Comparison of ENCODE assay signal across 21 mouse cellular contexts in genomic region chr15:25652368-25652767, GRCm38 (mm10). TPM values are rescaled to one million over a fixed set of nuclear protein-coding genes. Genes with fewer than 3 reads are reported as not detected.
DNase-seq lines count a peak whose midpoint lies in the region; ATAC-seq lines count a peak whose summit lies in the region.
"Had no signal": no experiment of that assay in that cellular context is flagged by ENCODE, and none has a peak within 500 bp of the region (broad histone marks: within the 10 kb centered on the region; RNA-seq: fewer than 3 reads in every experiment).

No protein-coding gene starts in this region.

- no peak for DNase-seq in liver, embryonic 13.5 days
- no peak for DNase-seq in liver
- DNase-seq in embryonic facial prominence, embryonic 14.5 days (ENCODE audit: low spot score), result no peak
- DNase-seq in spleen, adult 18-20 months, result no peak
- DNase-seq in B cell, adult 2 months, result no peak
- DNase-seq: cerebellum, adult 11 months; cerebellum, postnatal 14 days; gastrocnemius, postnatal 10 days; heart, adult 2 months; kidney, adult 8-10 months; kidney, postnatal 14 days; layer of hippocampus, postnatal 36 days had no signal

- no peaks in the 10 kb centered on the region for H3K36me3 ChIP-seq in liver, embryonic 13.5 days
- H3K36me3 ChIP-seq in embryonic facial prominence, embryonic 14.5 days (ENCODE audit: control insufficient read depth, insufficient read depth, low read length), result 0 out of 2 replicates have a peak, but pooled peaks cover under 1% of the 10 kb centered on the region
- no peaks in the 10 kb centered on the region for H3K36me3 ChIP-seq in limb, embryonic 12.5 days
- no peaks in the 10 kb centered on the region for H3K36me3 ChIP-seq in stomach, embryonic 14.5 days (ENCODE audit: control insufficient read depth, insufficient read depth, low read length)
- H3K36me3 ChIP-seq: embryonic facial prominence, embryonic 12.5 days; forebrain, embryonic 15.5 days; hindbrain, embryonic 13.5 days; midbrain, embryonic 15.5 days had no signal

- peaks cover 38% of the 10 kb centered on the region for H3K4me1 ChIP-seq in liver, embryonic 13.5 days (replicated peaks)
- H3K4me1 ChIP-seq in embryonic facial prominence, embryonic 14.5 days (ENCODE audit: control insufficient read depth, insufficient read depth, low read length), result peaks cover 21% of the 10 kb centered on the region
- H3K4me1 ChIP-seq in limb, embryonic 12.5 days (replicated peaks), result peaks cover 78% of the 10 kb centered on the region
- peaks cover 23% of the 10 kb centered on the region for H3K4me1 ChIP-seq in stomach, embryonic 14.5 days (ENCODE audit: control insufficient read depth, insufficient read depth, low read length)
- H3K4me1 ChIP-seq: forebrain, embryonic 15.5 days; hindbrain, embryonic 13.5 days; midbrain, embryonic 15.5 days had no signal

- WGBS in liver, embryonic 13.5 days (ENCODE audit: insufficient replicate concordance), result 71% methylated on average over 5 of the region's 5 CpGs
- WGBS in embryonic facial prominence, embryonic 14.5 days, result 55% methylated on average over 5 of the region's 5 CpGs
- 53% methylated on average over 5 of the region's 5 CpGs for WGBS in limb, embryonic 12.5 days
- 65% methylated on average over 5 of the region's 5 CpGs for WGBS in stomach, embryonic 14.5 days

- ATAC-seq in liver, embryonic 13.5 days (ENCODE audit: low read depth), result no peak
- ATAC-seq in embryonic facial prominence, embryonic 14.5 days (ENCODE audit: low read depth), result peak; percentile 51; the same call in 1 of the 2 replicates
- no peak for ATAC-seq in limb, embryonic 12.5 days (ENCODE audit: insufficient number of reproducible peaks, insufficient read depth, low FRiP score, low TSS enrichment, low read depth)
- ATAC-seq in stomach, embryonic 14.5 days (ENCODE audit: insufficient number of reproducible peaks, insufficient read depth, low FRiP score, low read depth), result no peak
- ATAC-seq: forebrain, embryonic 15.5 days; lung, postnatal 0 days; midbrain, embryonic 15.5 days had no signal

- H3K27ac ChIP-seq in liver, embryonic 13.5 days, result peak overlapping the region; percentile 55
- H3K27ac ChIP-seq in embryonic facial prominence, embryonic 14.5 days (replicated peaks; ENCODE audit: low read depth, low read length), result no peak overlapping the region
- peak overlapping the region; percentile 79 for H3K27ac ChIP-seq in limb, embryonic 12.5 days
- H3K27ac ChIP-seq in stomach, embryonic 14.5 days (ENCODE audit: low read length), result 0 out of 2 replicates have a peak overlapping the region, but pooled peaks have one; percentile 21
- H3K27ac ChIP-seq: embryonic facial prominence, embryonic 12.5 days; forebrain, embryonic 15.5 days; heart, adult 2 months; hindbrain, embryonic 13.5 days; liver, embryonic 14.5 days; macrophage; midbrain, embryonic 15.5 days had no signal

- no peak overlapping the region for H3K4me2 ChIP-seq in liver, embryonic 13.5 days
- no peak overlapping the region for H3K4me2 ChIP-seq in embryonic facial prominence, embryonic 14.5 days (ENCODE audit: low read depth, low read length)
- no peak overlapping the region for H3K4me2 ChIP-seq in limb, embryonic 12.5 days
- H3K4me2 ChIP-seq in stomach, embryonic 14.5 days (replicated peaks; ENCODE audit: low read depth, low read length), result no peak overlapping the region
- H3K4me2 ChIP-seq: embryonic facial prominence, embryonic 12.5 days; forebrain, embryonic 15.5 days; hindbrain, embryonic 13.5 days; midbrain, embryonic 15.5 days had no signal

- no peaks in the 10 kb centered on the region for H3K9me3 ChIP-seq in liver, embryonic 13.5 days (replicated peaks)
- H3K9me3 ChIP-seq in embryonic facial prominence, embryonic 14.5 days (ENCODE audit: control insufficient read depth, low read length), result no peaks in the 10 kb centered on the region
- H3K9me3 ChIP-seq in limb, embryonic 12.5 days, result 0 out of 2 replicates have a peak, but pooled peaks cover 4% of the 10 kb centered on the region
- H3K9me3 ChIP-seq in stomach, embryonic 14.5 days (ENCODE audit: control insufficient read depth, low read depth, low read length), result no peaks in the 10 kb centered on the region
- H3K9me3 ChIP-seq: embryonic facial prominence, embryonic 12.5 days; forebrain, embryonic 15.5 days; hindbrain, embryonic 13.5 days; midbrain, embryonic 15.5 days had no signal

- no peaks in the 10 kb centered on the region for H3K27me3 ChIP-seq in liver, embryonic 13.5 days
- H3K27me3 ChIP-seq in embryonic facial prominence, embryonic 14.5 days (replicated peaks; ENCODE audit: control insufficient read depth, insufficient read depth, low read length), result no peaks in the 10 kb centered on the region
- no peaks in the 10 kb centered on the region for H3K27me3 ChIP-seq in limb, embryonic 12.5 days
- no peaks in the 10 kb centered on the region for H3K27me3 ChIP-seq in stomach, embryonic 14.5 days (ENCODE audit: control insufficient read depth, insufficient read depth, low read length)
- H3K27me3 ChIP-seq: embryonic facial prominence, embryonic 12.5 days; midbrain, embryonic 15.5 days had no signal

- H3K4me3 ChIP-seq in liver, embryonic 13.5 days (replicated peaks), result no peak overlapping the region
- no peak overlapping the region for H3K4me3 ChIP-seq in embryonic facial prominence, embryonic 14.5 days (ENCODE audit: low read depth, low read length)
- H3K4me3 ChIP-seq in limb, embryonic 12.5 days (replicated peaks), result no peak overlapping the region
- H3K4me3 ChIP-seq in stomach, embryonic 14.5 days (ENCODE audit: low read depth, low read length), result no peak overlapping the region
- H3K4me3 ChIP-seq: embryonic facial prominence, embryonic 12.5 days; forebrain, embryonic 15.5 days; heart, adult 2 months; hindbrain, embryonic 13.5 days; midbrain, embryonic 15.5 days had no signal

- no peak overlapping the region for H3K9ac ChIP-seq in liver, embryonic 13.5 days
- no peak overlapping the region for H3K9ac ChIP-seq in embryonic facial prominence, embryonic 14.5 days (ENCODE audit: low read depth, low read length)
- H3K9ac ChIP-seq in limb, embryonic 12.5 days (replicated peaks), result no peak overlapping the region
- no peak overlapping the region for H3K9ac ChIP-seq in stomach, embryonic 14.5 days (replicated peaks; ENCODE audit: low read depth, low read length)
- H3K9ac ChIP-seq: embryonic facial prominence, embryonic 12.5 days; forebrain, embryonic 15.5 days; hindbrain, embryonic 13.5 days; liver, embryonic 14.5 days; midbrain, embryonic 15.5 days had no signal

RNA-seq across cellular contexts. Expression of gene Myo10, which starts 30.0 kb away (rescaled TPM):
- polyA plus RNA-seq in liver, embryonic 13.5 days (2015; fragmentation: Nextera tagmentation; extraction: Ambion mirVana), result 3.8 and 4.1 TPM in 2 replicates
- polyA plus RNA-seq in embryonic facial prominence, embryonic 14.5 days (2014; fragmentation: Nextera tagmentation; extraction: Ambion mirVana), result 35.0 and 41.8 TPM in 2 replicates
- polyA plus RNA-seq in limb, embryonic 12.5 days (2016; fragmentation: Nextera tagmentation; extraction: Ambion mirVana), result 42.1 and 42.5 TPM in 2 replicates
- polyA plus RNA-seq in stomach, embryonic 14.5 days (2014; fragmentation: Nextera tagmentation; extraction: Ambion mirVana), result 46.1 and 48.0 TPM in 2 replicates
